Mouse (Mus musculus): ENCODE data around the gene Ammecr1. TPM values are rescaled to one million over a fixed set of nuclear protein-coding genes. Genes with fewer than 3 reads are reported as not detected.

Gene Ammecr1
- polyA plus RNA-seq, 1 experiment from 2014 or later = 4.1 TPM

DNA sequence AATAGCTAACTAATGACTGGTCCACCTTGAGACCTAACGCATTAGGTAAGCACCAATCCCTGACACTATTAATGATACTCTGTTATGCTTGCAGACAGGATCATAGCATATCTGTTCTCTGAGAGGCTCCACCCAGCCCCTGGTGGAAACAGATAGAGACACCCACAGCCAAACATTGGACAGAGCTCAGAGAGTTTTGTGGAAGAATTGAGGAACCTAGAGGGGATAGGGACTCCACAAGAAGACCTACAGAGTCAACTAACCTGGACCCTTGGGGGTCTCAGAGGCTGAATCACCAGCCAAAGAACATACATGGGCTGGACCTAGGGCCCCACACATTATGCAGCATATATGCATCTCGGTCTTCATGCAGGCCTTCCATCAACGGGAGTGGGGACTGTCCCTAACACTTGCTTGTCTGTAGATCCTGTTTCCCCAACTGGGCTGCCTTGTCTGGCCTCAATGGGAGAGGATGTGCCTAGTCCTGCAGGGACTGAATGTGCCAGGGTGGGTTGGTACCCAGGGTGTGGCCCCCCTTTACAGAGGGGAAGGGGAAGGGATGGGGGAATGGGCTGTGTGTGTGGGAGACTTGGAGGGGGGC lies 15.1 kb upstream of the Ammecr1 start:
- H3K27me3 ChIP-seq (ENCODE audit: control insufficient read depth, insufficient read depth, low read length) = no peaks in the 10 kb centered on the region
- H3K4me3 ChIP-seq (ENCODE audit: low read depth, low read length) = no peak overlapping the region
- ATAC-seq (ENCODE audit: low read depth) = no peak
- no peaks in the 10 kb centered on the region for H3K4me1 ChIP-seq (ENCODE audit: control insufficient read depth, insufficient read depth, low read length)
- H3K36me3 ChIP-seq (ENCODE audit: control insufficient read depth, insufficient read depth, low read length) = no peaks in the 10 kb centered on the region
- 92% methylated on average over 3 of the region's 3 CpGs for WGBS
- H3K9me3 ChIP-seq (ENCODE audit: control insufficient read depth, low read length) = no peaks in the 10 kb centered on the region
- H3K9ac ChIP-seq (replicated peaks; ENCODE audit: low read depth, low read length) = no peak overlapping the region
- no peak overlapping the region for H3K4me2 ChIP-seq (ENCODE audit: low read depth, low read length)
- no peak overlapping the region for H3K27ac ChIP-seq (ENCODE audit: low read depth, low read length)

DNA sequence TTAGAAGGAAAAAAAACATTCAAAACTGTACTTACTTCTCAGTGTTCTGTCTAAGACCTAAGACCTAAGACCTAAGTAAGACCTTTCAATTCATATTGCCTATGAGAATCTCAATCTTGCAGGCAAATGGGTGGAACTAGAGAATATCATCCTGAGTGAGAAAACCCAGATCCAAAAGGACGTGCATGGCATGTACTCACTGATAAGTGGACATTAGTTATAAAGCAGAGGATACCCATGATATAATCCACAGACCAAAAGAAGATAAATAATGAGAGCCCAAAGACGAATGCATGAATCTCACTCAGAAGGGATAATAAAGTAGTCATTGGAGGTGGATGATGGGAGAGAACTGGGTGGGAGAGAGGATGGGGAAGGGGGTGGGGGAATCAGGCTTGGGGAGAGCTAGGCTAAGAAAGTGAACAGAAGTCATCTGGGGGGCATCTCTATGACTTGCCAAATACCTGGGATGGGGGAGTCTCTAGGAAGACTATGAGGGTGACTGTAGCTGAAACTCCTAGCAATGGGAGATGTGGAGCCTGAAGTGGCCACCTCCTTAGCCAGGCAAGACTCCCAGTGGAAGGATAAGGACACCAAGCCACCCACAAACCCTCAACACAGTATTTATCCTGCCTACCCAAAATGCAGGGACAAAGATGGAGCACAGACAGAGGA lies 14.5 kb upstream of the Ammecr1 start:
- H3K27ac ChIP-seq (ENCODE audit: low read depth, low read length) = no peak overlapping the region
- no peak for ATAC-seq (ENCODE audit: low read depth)
- no peaks in the 10 kb centered on the region for H3K27me3 ChIP-seq (ENCODE audit: control insufficient read depth, insufficient read depth, low read length)
- H3K4me1 ChIP-seq (ENCODE audit: control insufficient read depth, insufficient read depth, low read length) = no peaks in the 10 kb centered on the region
- H3K9ac ChIP-seq (replicated peaks; ENCODE audit: low read depth, low read length) = no peak overlapping the region
- 80% methylated on average over 2 of the region's 2 CpGs for whole genome bisulfite sequencing
- no peaks in the 10 kb centered on the region for H3K36me3 ChIP-seq (ENCODE audit: control insufficient read depth, insufficient read depth, low read length)
- no peak overlapping the region for H3K4me3 ChIP-seq (ENCODE audit: low read depth, low read length)
- no peak overlapping the region for H3K4me2 ChIP-seq (ENCODE audit: low read depth, low read length)
- H3K9me3 ChIP-seq (ENCODE audit: control insufficient read depth, low read length) = no peaks in the 10 kb centered on the region

DNA sequence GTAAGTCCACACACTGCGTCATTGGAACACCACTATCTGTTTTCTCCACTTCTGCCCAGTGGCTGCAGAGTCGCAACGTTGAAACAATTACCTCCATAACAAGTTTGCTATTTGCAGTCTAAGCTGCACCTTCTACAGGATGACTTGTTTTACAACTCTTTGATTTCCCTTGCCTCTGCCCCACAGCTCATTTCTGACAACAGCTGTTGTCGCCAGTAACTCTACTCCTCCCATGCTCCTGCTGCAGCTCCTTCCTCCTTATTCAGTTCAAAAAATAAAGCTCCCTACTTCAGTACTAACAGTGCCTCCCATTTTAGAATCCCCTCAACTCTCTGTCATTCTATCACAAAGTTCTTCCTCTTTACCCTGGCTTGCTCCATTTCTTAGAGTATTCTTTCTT lies 12.7 kb upstream of the Ammecr1 start:
- H3K4me2 ChIP-seq (ENCODE audit: low read depth, low read length) = no peak overlapping the region
- no peaks in the 10 kb centered on the region for H3K36me3 ChIP-seq (ENCODE audit: control insufficient read depth, insufficient read depth, low read length)
- no peak overlapping the region for H3K4me3 ChIP-seq (ENCODE audit: low read depth, low read length)
- no peaks in the 10 kb centered on the region for H3K9me3 ChIP-seq (ENCODE audit: control insufficient read depth, low read length)
- no peaks in the 10 kb centered on the region for H3K4me1 ChIP-seq (ENCODE audit: control insufficient read depth, insufficient read depth, low read length)
- no peak for ATAC-seq (ENCODE audit: low read depth)
- no peak overlapping the region for H3K27ac ChIP-seq (ENCODE audit: low read depth, low read length)
- no peaks in the 10 kb centered on the region for H3K27me3 ChIP-seq (ENCODE audit: control insufficient read depth, insufficient read depth, low read length)
- no peak overlapping the region for H3K9ac ChIP-seq (replicated peaks; ENCODE audit: low read depth, low read length)
- 63% methylated on average over 4 of the region's 4 CpGs for WGBS

DNA sequence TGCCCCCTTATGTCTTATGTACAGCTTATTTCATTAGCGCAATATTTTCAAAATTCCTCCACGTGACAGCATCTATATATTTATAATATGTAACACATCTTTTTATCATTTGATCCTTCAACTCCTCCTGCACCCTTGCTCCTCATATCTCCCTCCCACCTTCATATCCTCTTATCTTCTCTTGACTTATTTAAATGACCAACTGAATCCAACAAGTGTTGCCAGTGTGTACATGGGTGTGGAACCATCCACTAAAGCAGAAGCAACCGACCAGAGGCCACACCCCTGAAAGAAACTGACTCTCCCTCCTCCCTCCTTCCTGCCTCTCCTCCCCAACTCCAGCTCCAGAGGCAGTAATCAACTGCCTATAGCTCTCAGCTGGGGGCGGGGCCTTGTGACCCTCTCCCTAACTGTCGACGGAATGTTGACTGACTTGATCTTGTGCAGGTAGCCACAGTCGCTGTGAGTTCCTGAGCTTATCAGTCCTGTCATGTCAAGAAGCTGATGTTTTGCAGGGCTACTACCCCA lies 6.0 kb upstream of the Ammecr1 start:
- ATAC-seq (ENCODE audit: low read depth) = no peak
- 42% methylated on average over 7 of the region's 7 CpGs for WGBS
- Histone ChIP-seq H3K9ac (replicated peaks; ENCODE audit: low read depth, low read length) (no peak overlapping the region), H3K36me3 (ENCODE audit: control insufficient read depth, insufficient read depth, low read length) (no peaks in the 10 kb centered on the region), H3K9me3 (ENCODE audit: control insufficient read depth, low read length) (no peaks in the 10 kb centered on the region), H3K4me1 (ENCODE audit: control insufficient read depth, insufficient read depth, low read length) (no peaks in the 10 kb centered on the region), H3K27me3 (ENCODE audit: control insufficient read depth, insufficient read depth, low read length) (no peaks in the 10 kb centered on the region), H3K4me3 (ENCODE audit: low read depth, low read length) (no peak overlapping the region), H3K4me2 (ENCODE audit: low read depth, low read length) (no peak overlapping the region), H3K27ac (ENCODE audit: low read depth, low read length) (no peak overlapping the region)

DNA sequence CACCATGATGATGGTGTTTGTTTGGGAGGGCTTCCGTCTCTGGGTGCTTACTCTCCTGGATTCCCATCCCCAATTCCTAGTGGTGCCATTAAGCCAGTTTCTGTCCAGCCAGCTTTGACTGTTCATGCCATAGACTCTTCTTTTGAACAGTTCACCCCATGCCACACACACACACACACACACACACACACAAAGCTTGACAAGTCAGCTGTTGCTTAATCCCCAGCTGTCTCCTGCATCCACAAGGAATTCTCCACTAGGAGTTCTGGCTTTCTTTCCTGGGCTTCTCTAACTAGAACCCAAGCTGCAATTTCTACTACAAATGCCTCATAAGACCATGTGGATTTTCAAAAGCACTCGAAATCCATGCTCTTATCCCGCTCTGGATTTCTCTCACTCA lies 5.2 kb upstream of the Ammecr1 start:
- no peak for ATAC-seq (ENCODE audit: low read depth)
- WGBS = 93% methylated on average over 3 of the region's 3 CpGs

GRCm38 (mm10) chrX:142967067-142967466 lies 539 bp upstream of the Ammecr1 start:
- Histone ChIP-seq H3K9me3 (ENCODE audit: control insufficient read depth, low read length) (no peaks in the 10 kb centered on the region), H3K36me3 (ENCODE audit: control insufficient read depth, insufficient read depth, low read length) (no peaks in the 10 kb centered on the region), H3K9ac (replicated peaks; ENCODE audit: low read depth, low read length) (no peak overlapping the region), H3K4me3 (ENCODE audit: low read depth, low read length) (peak overlapping the region; percentile 59), H3K27ac (ENCODE audit: low read depth, low read length) (no peak overlapping the region), H3K4me2 (ENCODE audit: low read depth, low read length) (peak overlapping the region; percentile 35; the same call in 1 of the 2 replicates), H3K27me3 (ENCODE audit: control insufficient read depth, insufficient read depth, low read length) (no peaks in the 10 kb centered on the region; the same call in 1 of the 2 replicates), H3K4me1 (ENCODE audit: control insufficient read depth, insufficient read depth, low read length) (no peaks in the 10 kb centered on the region)
- no peak for ATAC-seq (ENCODE audit: low read depth)
- WGBS = 47% methylated on average over 7 of the region's 7 CpGs

More for the DNA sequence above, 5.2 kb upstream of the Ammecr1 start:
- no peak overlapping the region for H3K27ac ChIP-seq (ENCODE audit: low read depth, low read length)
- H3K4me2 ChIP-seq (ENCODE audit: low read depth, low read length) = no peak overlapping the region
- H3K27me3 ChIP-seq (ENCODE audit: control insufficient read depth, insufficient read depth, low read length) = no peaks in the 10 kb centered on the region
- no peaks in the 10 kb centered on the region for H3K9me3 ChIP-seq (ENCODE audit: control insufficient read depth, low read length)
- H3K4me3 ChIP-seq (ENCODE audit: low read depth, low read length) = no peak overlapping the region
- H3K9ac ChIP-seq (replicated peaks; ENCODE audit: low read depth, low read length) = no peak overlapping the region
- no peaks in the 10 kb centered on the region for H3K4me1 ChIP-seq (ENCODE audit: control insufficient read depth, insufficient read depth, low read length)
- H3K36me3 ChIP-seq (ENCODE audit: control insufficient read depth, insufficient read depth, low read length) = no peaks in the 10 kb centered on the region

DNA sequence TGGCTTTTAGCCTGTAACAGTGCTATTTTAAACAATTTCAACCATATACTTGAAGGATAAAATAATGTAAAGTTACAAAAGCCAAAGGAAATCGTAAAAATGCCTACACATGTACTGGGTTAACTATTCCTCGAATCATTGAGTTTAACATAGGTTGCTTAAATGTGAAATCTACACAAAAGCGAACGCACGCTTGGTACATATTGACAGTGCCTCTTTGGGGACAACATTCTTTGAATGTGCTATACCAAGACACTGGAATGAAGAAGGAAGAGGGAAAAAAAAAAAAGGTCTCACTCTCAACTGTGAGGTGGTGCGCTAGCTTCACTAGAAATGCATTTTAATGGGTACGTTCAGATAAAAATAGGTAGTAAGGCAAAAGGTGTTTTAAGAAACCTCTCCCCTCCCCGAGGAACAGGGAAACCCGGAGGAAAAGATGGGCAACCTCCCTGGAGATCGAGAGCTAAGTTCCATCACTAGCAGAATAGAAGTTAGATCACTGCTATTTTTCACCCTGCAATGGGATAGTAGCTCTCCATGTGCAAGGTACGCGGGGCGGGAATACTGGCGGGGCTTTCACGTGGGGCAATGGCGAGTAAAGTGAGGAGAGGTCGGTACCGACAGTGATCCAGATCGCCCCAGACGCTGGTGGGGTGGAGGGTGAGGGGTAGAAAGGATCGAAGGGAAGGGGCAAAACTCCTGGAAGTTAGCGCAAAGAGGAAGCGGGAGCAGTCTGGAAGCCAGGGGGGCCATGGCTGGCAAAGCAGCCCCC lies 1.1 kb downstream of the Ammecr1 start:
- Histone ChIP-seq H3K4me3 (ENCODE audit: low read depth, low read length) (peak overlapping the region; percentile 59), H3K27ac (ENCODE audit: low read depth, low read length) (no peak overlapping the region), H3K4me2 (ENCODE audit: low read depth, low read length) (peak overlapping the region; percentile 61), H3K36me3 (ENCODE audit: control insufficient read depth, insufficient read depth, low read length) (no peaks in the 10 kb centered on the region), H3K4me1 (ENCODE audit: control insufficient read depth, insufficient read depth, low read length) (no peaks in the 10 kb centered on the region), H3K9me3 (ENCODE audit: control insufficient read depth, low read length) (no peaks in the 10 kb centered on the region), H3K9ac (replicated peaks; ENCODE audit: low read depth, low read length) (peak overlapping the region; percentile 68), H3K27me3 (ENCODE audit: control insufficient read depth, insufficient read depth, low read length) (no peaks in the 10 kb centered on the region; the same call in 1 of the 2 replicates)
- ATAC-seq (ENCODE audit: low read depth) = peak; percentile 19
- 22% methylated on average over 23 of the region's 23 CpGs for WGBS

DNA sequence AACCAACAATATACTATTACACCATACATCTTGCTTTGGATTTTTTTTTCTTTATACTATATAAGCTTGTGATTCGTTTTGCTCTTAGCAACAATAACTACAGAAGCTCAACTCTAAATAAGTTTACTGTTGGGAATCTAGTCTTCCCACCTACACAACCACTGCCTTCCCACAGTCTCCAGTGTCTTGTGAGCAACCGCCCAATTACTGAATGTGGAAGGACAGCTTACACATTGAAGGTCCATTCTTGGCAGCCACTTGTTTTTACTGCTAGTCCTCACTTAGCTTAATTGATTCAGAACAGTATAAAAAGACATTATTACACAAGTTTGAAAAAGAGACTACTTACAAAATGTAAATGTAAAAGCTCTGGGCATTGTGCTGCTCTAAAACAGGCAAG lies 6.1 kb downstream of the Ammecr1 start:
- WGBS = 87% methylated on average over 2 of the region's 2 CpGs

More for the DNA sequence above, 6.1 kb downstream of the Ammecr1 start:
- ATAC-seq (ENCODE audit: low read depth) = no peak
- H3K4me3 ChIP-seq (ENCODE audit: low read depth, low read length) = no peak overlapping the region
- H3K36me3 ChIP-seq (ENCODE audit: control insufficient read depth, insufficient read depth, low read length) = no peaks in the 10 kb centered on the region
- no peaks in the 10 kb centered on the region for H3K9me3 ChIP-seq (ENCODE audit: control insufficient read depth, low read length)
- no peak overlapping the region for H3K27ac ChIP-seq (ENCODE audit: low read depth, low read length)
- no peaks in the 10 kb centered on the region for H3K4me1 ChIP-seq (ENCODE audit: control insufficient read depth, insufficient read depth, low read length)
- no peaks in the 10 kb centered on the region for H3K27me3 ChIP-seq (ENCODE audit: control insufficient read depth, insufficient read depth, low read length)
- no peak overlapping the region for H3K9ac ChIP-seq (replicated peaks; ENCODE audit: low read depth, low read length)
- no peak overlapping the region for H3K4me2 ChIP-seq (ENCODE audit: low read depth, low read length)

Data from neural tube, embryonic 14.5 days (tissue).